Mouse (Mus musculus) bone marrow macrophage, adult 2 months (primary cell): ENCODE results near the gene Cldnd1.

Experiments
- CTCF ChIP-seq: IDR thresholded peaks from 2 replicates; pipeline ENCODE4 v1.5.1; 2012; ENCODE audit warnings: low read depth, mild to moderate bottlenecking, low read length, moderate library complexity
- POLR2A ChIP-seq: IDR thresholded peaks from 2 replicates; pipeline ENCODE4 v1.6.1; 2012; ENCODE audit warnings: mild to moderate bottlenecking, low read depth, low read length, borderline replicate concordance

DNA sequence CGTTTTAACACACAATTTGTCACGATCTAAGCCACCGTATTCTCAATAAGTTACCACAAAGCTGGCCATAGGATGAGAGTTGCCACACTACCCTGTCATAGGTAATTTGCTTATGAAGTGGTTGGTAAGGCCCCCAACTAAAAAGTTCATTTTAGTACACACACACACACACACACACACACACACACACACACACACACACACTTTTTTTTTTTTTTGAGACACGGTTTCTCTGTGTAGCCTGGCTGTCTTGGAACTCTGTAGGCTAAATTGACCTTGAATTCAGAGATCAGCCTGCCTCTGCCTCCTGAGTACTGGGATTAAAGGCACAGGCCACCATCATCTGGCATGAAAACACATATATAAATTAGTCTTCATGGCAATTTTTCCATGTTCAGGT, 43.8 kb upstream of the Cldnd1 start:
- no peak for TF ChIP-seq CTCF
- no peak for TF ChIP-seq POLR2A
